Mouse (Mus musculus) kidney, embryonic 14.5 days (tissue): ENCODE results near the gene Madcam1. TPM values are rescaled to one million over a fixed set of nuclear protein-coding genes. Genes with fewer than 3 reads are reported as not detected.
A peak's percentile ranks its signal among the peaks of the same experiment; 100 is the strongest.

Experiments used
- ATAC-seq: fragments of 200-750 bp; cut with Nextera tagmentation; 2 replicates; pipeline ENCODE4 v1.8.0; 2017; ENCODE audit warnings: moderate number of reproducible peaks, mild to moderate bottlenecking, moderate TSS enrichment, moderate library complexity; ENCODE audit not compliant: low FRiP score, low TSS enrichment
- H3K27ac ChIP-seq: fragments of 300-500 bp; sonication (generic); 2 replicates; pipeline ENCODE4 v1.5.1; 2014; ENCODE audit warnings: low read depth, mild to moderate bottlenecking, low read length, moderate library complexity, mixed read lengths
- H3K27me3 ChIP-seq: fragments of 300-500 bp; sonication (generic); 2 replicates; pipeline ENCODE4 v1.6.1; 2014; ENCODE audit warnings: mild to moderate bottlenecking, low read length; ENCODE audit not compliant: control insufficient read depth, insufficient read depth
- H3K36me3 ChIP-seq: fragments of 300-500 bp; sonication (generic); 2 replicates; pipeline ENCODE4 v1.6.1; 2014; ENCODE audit warnings: low read length, mixed read lengths; ENCODE audit not compliant: control insufficient read depth, insufficient read depth
- H3K4me1 ChIP-seq: fragments of 300-500 bp; sonication (generic); 2 replicates; pipeline ENCODE4 v1.6.1; 2014; ENCODE audit warnings: low read length, mixed read lengths; ENCODE audit not compliant: control insufficient read depth, insufficient read depth
- H3K4me2 ChIP-seq: fragments of 300-500 bp; sonication (generic); replicated peaks from 2 replicates; pipeline ENCODE4 v1.6.1; 2014; ENCODE audit warnings: low read depth, mild to moderate bottlenecking, low read length
- H3K4me3 ChIP-seq: fragments of 300-500 bp; sonication (generic); 2 replicates; pipeline ENCODE4 v1.5.1; 2014; ENCODE audit warnings: mild to moderate bottlenecking, low read length
- H3K9ac ChIP-seq: fragments of 300-500 bp; sonication (generic); 2 replicates; pipeline ENCODE4 v1.6.1; 2014; ENCODE audit warnings: low read depth, mild to moderate bottlenecking, low read length, moderate library complexity
- H3K9me3 ChIP-seq: fragments of 300-500 bp; sonication (generic); 2 replicates; pipeline ENCODE4 v1.6.1; 2016; ENCODE audit warnings: low read length; ENCODE audit not compliant: control insufficient read depth
- WGBS: fragments of 180-500 bp; shearing (Covaris S2); extraction: QIAGEN DNeasy Blood & Tissue Kit; methylation state at CpG from one replicate; pipeline ENCODE4 v1.1.7; 2014; 5-methylcytosine and 5-hydroxymethylcytosine counted together
- polyA plus RNA-seq: library from polyadenylated mRNA; unstranded; fragments of >200 nt; fragmentation: Nextera tagmentation; extraction: Ambion mirVana; gene quantifications from 2 replicates; pipeline ENCODE4 v1.2.1, GENCODE M21; 2014

Madcam1 gene
- polyA plus RNA-seq, 1 experiment from 2014 or later: 2.6 TPM

DNA sequence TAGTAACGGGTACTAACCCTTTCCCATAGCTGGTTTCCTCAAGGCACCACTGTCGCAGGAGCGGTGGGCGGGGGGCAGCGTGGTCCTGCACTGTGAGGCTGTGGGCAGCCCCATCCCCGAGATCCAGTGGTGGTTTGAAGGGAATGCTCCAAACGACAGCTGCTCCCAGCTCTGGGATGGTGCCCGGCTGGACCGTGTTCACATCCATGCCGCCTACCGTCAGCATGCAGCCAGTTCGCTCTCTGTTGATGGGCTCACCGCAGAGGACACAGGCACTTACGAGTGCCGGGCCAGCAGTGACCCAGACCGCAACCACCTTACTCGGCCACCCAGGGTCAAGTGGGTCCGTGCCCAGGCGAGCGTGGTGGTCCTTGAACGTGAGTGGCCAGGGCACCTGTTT lies 44.3 kb downstream of the Madcam1 start:
- Histone ChIP-seq H3K4me3 (no peak overlapping the region), H3K4me1 (peaks cover 31% of the 10 kb centered on the region), H3K4me2 (no peak overlapping the region), H3K36me3 (peaks cover 51% of the 10 kb centered on the region), H3K27ac (no peak overlapping the region), H3K27me3 (no peaks in the 10 kb centered on the region), H3K9ac (no peak overlapping the region), H3K9me3 (no peaks in the 10 kb centered on the region)
- no peak for ATAC-seq
- WGBS: 90% methylated on average over 21 of the region's 21 CpGs

- H3K36me3 ChIP-seq: peaks cover 51% of the 10 kb centered on the region
- no peak overlapping the region for H3K4me3 ChIP-seq
- H3K9me3 ChIP-seq: no peaks in the 10 kb centered on the region
- H3K4me2 ChIP-seq: no peak overlapping the region
- H3K27ac ChIP-seq: no peak overlapping the region
- H3K4me1 ChIP-seq: peaks cover 31% of the 10 kb centered on the region
- no peaks in the 10 kb centered on the region for H3K27me3 ChIP-seq
- H3K9ac ChIP-seq: no peak overlapping the region
- WGBS: 83% methylated on average over 7 of the region's 7 CpGs
- ATAC-seq: no peak
Measured at GRCm38 (mm10) chr10:79709307-79709706, 44.9 kb downstream of the Madcam1 start.

DNA sequence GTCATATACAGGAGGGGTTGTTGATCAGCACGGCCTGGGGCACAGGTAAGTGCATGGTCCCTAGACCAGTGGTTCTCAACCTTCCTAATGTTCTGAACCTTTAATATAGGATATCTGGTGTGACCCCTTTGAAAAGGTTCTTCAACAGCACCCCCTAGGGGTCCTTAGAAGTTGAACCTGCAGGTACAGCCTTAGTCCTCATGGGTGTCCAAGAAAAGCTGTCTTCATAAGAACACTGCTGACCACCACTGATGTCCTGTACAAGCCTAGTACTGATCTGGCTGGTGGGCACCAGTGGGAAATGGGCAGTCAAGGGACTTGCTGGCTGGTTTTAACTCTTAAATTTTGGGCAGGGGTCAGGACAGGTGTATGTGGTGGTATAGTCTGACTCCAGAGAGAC lies 47.7 kb downstream of the Madcam1 start:
- peaks cover 23% of the 10 kb centered on the region for H3K27me3 ChIP-seq
- ATAC-seq: peak; percentile 8; the same call in 1 of the 2 replicates
- no peak overlapping the region for H3K4me3 ChIP-seq
- H3K9ac ChIP-seq: no peak overlapping the region
- no peak overlapping the region for H3K27ac ChIP-seq
- peaks cover 16% of the 10 kb centered on the region for H3K4me1 ChIP-seq
- WGBS: 96% methylated on average over 1 of the region's 1 CpGs
- H3K4me2 ChIP-seq: no peak overlapping the region
- peaks cover 44% of the 10 kb centered on the region for H3K36me3 ChIP-seq
- no peaks in the 10 kb centered on the region for H3K9me3 ChIP-seq

DNA sequence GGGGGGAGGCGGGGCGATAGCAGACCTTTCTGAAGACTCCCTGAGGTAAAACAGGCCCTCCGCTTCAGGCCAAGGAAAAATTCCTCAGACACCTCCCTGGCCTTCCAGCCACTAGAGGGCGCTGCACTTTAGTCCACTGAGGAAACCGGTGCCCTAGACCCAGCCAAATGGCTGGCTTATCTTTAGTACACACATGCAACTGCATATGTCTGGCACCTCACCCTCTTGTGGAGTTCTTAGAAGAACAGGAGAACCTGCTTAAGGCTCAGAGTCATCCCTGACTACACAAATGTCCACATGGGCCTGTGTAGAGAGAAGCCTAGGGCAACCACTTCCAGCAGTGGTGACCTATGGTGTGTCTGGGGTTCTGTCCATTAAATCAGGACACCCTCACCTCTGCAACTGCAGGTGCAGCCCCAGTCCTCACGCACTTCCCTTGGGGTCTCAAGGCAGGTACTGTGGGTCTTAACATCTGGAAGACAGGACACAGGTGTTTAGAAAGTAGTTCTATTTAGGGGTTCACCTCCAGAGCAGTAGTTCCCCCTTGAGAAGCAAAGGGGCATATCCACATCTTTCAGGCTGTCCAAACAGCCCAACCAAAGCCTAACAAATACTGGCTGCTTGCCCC lies 48.3 kb downstream of the Madcam1 start:
- Histone ChIP-seq H3K4me2 (no peak overlapping the region), H3K4me1 (peaks cover 14% of the 10 kb centered on the region; the same call in 1 of the 2 replicates), H3K27ac (no peak overlapping the region), H3K9ac (no peak overlapping the region), H3K9me3 (no peaks in the 10 kb centered on the region), H3K36me3 (peaks cover 44% of the 10 kb centered on the region), H3K4me3 (no peak overlapping the region), H3K27me3 (peaks cover 28% of the 10 kb centered on the region)
- ATAC-seq: peak; percentile 36; the same call in 1 of the 2 replicates
- 12% methylated on average over 6 of the region's 6 CpGs for WGBS

DNA sequence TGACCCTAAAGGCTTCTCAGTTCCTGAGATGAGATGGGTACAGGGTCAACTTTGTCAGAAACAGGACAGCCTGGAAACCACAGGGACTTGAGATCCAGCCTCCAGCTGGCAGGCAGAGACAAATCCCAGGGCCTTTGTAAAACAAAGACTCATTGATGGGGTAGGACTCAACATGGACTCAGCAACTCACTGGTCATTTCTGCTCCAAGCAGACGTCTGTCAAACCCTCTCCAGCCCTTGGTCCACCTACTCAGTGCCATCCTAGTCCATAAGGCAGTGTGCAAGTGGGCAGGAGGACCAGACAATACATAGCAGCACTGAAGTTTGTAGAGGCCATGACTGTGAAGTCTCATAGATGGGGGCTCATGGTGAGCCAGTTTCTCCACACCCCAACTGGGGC lies 48.8 kb downstream of the Madcam1 start:
- no peak overlapping the region for H3K9ac ChIP-seq
- H3K27me3 ChIP-seq: peaks cover 32% of the 10 kb centered on the region
- WGBS: 32% methylated on average over 1 of the region's 1 CpGs
- H3K4me2 ChIP-seq: no peak overlapping the region
- no peak overlapping the region for H3K4me3 ChIP-seq
- no peaks in the 10 kb centered on the region for H3K9me3 ChIP-seq
- H3K27ac ChIP-seq: no peak overlapping the region
- H3K4me1 ChIP-seq: peaks cover 12% of the 10 kb centered on the region; the same call in 1 of the 2 replicates
- peaks cover 39% of the 10 kb centered on the region for H3K36me3 ChIP-seq
- no peak for ATAC-seq

- no peak for ATAC-seq
- no peak overlapping the region for H3K27ac ChIP-seq
- peaks cover 21% of the 10 kb centered on the region for H3K36me3 ChIP-seq
- peaks cover 12% of the 10 kb centered on the region; the same call in 1 of the 2 replicates for H3K4me1 ChIP-seq
- no peak overlapping the region for H3K9ac ChIP-seq
- no peak overlapping the region for H3K4me3 ChIP-seq
- 76% methylated on average over 4 of the region's 4 CpGs for WGBS
- peaks cover 35% of the 10 kb centered on the region for H3K27me3 ChIP-seq
- H3K9me3 ChIP-seq: no peaks in the 10 kb centered on the region
- no peak overlapping the region for H3K4me2 ChIP-seq
Measured at GRCm38 (mm10) chr10:79714996-79715395, 50.6 kb downstream of the Madcam1 start.

GRCm38 (mm10) chr10:79716254-79716987 lies 52.1 kb downstream of the Madcam1 start, which contains the start of gene Hcn2:
Gene Hcn2 (plus strand): TSS chr10:79716634.
- ATAC-seq: 0 out of 2 replicates have a peak, but pooled peaks have one; percentile 12
- Histone ChIP-seq H3K36me3 (peaks cover 7% of the 10 kb centered on the region), H3K4me3 (peak within 1 kb of the TSS; percentile 54), H3K27me3 (peaks cover 35% of the 10 kb centered on the region), H3K9ac (peak within 1 kb of the TSS; percentile 40), H3K9me3 (no peaks in the 10 kb centered on the region), H3K27ac (no peak within 1 kb of the TSS), H3K4me1 (peaks cover 12% of the 10 kb centered on the region; the same call in 1 of the 2 replicates), H3K4me2 (peak within 1 kb of the TSS; percentile 90)
- WGBS: 2% methylated on average over 37 of the region's 91 CpGs

GRCm38 (mm10) chr10:79716988-79717355 lies 52.6 kb downstream of the Madcam1 start:
- no peaks in the 10 kb centered on the region for H3K9me3 ChIP-seq
- H3K9ac ChIP-seq: peak overlapping the region; percentile 40; the same call in 1 of the 2 replicates
- 2% methylated on average over 35 of the region's 44 CpGs for WGBS
- peaks cover 12% of the 10 kb centered on the region; the same call in 1 of the 2 replicates for H3K4me1 ChIP-seq
- H3K27me3 ChIP-seq: peaks cover 35% of the 10 kb centered on the region
- ATAC-seq: no peak
- H3K27ac ChIP-seq: no peak overlapping the region
- H3K36me3 ChIP-seq: peaks cover 1% of the 10 kb centered on the region
- peak overlapping the region; percentile 90 for H3K4me2 ChIP-seq
- H3K4me3 ChIP-seq: peak overlapping the region; percentile 54
